Mouse (Mus musculus): ENCODE results near the gene Polr3gl.

Gene Polr3gl

GRCm38 (mm10) chr3:96557694-96558093 is 36.3 kb downstream of the Polr3gl start, which contains the start of gene Txnip:
Gene Txnip (plus strand): TSS chr3:96557957.
- in situ Hi-C loops (cut with MboI, MseI): no loop called here

DNA sequence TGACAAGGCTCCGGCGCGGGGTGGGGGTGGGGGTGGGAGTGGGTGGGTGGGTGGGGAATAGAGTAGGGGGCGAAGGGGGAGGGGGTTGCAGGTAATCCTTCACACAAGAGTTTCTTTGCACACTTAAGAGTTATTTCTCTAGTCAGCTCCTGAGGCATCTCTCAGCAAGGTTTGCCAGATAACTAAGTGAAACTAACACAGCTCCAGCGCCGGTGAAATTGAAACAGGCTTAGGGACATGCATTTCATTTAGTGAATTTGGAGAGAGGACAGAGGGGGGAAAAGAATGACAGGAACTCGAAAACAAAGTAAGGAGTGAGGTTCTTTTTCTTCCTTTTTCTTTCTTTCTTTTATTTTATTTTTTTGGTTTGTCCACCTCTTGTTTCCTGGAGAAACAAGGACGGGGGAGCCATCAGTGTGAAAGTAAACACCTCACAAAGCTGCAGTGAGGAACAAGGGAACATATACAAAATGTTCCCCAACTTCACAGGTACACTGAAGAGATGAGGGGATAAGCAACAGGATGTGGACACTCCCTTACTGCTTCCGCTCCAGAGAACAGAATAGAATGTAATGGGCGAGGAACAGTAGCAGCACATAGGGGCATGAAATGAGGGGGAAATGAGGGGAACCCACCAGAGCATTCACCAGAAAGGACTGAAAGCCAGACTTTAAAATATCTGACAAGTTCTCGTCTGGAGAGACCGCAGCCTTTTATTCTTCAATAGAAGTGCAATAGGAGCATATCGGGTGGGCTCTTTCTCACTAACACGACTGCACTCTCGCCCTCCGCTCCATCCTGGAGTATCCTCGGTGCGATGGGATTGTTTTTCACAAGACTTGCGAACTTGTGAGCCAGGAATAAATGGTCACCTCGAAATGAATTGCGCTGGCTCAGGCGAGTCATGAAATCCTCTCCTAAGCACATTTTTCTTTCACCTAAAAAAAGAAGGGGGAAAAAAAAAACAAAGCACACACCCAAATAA is 37.0 kb downstream of the Polr3gl start:
- in situ Hi-C loops (cut with MboI, MseI): no loop called here

- in situ Hi-C loops (cut with MboI, MseI): no loop called here
Observed at GRCm38 (mm10) chr3:96555999-96556614, 37.9 kb downstream of the Polr3gl start.

GRCm38 (mm10) chr3:96555041-96555596 is 38.9 kb downstream of the Polr3gl start:
- in situ Hi-C loops (cut with MboI, MseI): no loop called here

DNA sequence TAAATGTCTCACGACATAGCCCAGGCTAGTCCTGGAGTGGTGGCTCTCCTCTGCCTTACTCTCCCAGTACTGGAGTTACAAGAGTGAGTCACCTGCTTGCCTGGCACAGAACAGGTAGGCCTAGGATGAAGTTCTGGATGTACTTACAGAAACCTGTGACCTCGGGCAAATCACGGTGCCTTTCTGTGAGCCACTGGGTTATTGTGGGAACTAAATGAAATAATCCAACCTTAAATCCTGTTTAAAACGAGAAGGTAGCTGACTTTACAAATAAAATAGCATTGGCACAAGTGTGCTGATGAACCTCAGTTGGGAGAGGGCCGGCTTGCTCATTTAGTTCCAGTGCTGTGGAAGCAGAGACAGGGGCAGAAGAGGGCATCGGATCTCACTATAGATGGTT is 39.7 kb downstream of the Polr3gl start:
- in situ Hi-C loops (cut with MboI, MseI): no loop called here

GRCm38 (mm10) chr3:96553601-96554000 is 40.4 kb downstream of the Polr3gl start:
- in situ Hi-C loops (cut with MboI, MseI): no loop called here

GRCm38 (mm10) chr3:96551890-96552289 is 42.1 kb downstream of the Polr3gl start:
- in situ Hi-C loops (cut with MboI, MseI): no loop called here

- in situ Hi-C loops (cut with MboI, MseI): no loop called here
Observed at GRCm38 (mm10) chr3:96551203-96551602, 42.8 kb downstream of the Polr3gl start.

- in situ Hi-C loops (cut with MboI, MseI): no loop called here
Observed at GRCm38 (mm10) chr3:96549346-96549745, 44.6 kb downstream of the Polr3gl start.

- in situ Hi-C loops (cut with MboI, MseI): no loop called here
Observed at GRCm38 (mm10) chr3:96548824-96549223, 45.2 kb downstream of the Polr3gl start.

- in situ Hi-C loops (cut with MboI, MseI): no loop called here
Observed at GRCm38 (mm10) chr3:96547389-96547960, 46.5 kb downstream of the Polr3gl start.

DNA sequence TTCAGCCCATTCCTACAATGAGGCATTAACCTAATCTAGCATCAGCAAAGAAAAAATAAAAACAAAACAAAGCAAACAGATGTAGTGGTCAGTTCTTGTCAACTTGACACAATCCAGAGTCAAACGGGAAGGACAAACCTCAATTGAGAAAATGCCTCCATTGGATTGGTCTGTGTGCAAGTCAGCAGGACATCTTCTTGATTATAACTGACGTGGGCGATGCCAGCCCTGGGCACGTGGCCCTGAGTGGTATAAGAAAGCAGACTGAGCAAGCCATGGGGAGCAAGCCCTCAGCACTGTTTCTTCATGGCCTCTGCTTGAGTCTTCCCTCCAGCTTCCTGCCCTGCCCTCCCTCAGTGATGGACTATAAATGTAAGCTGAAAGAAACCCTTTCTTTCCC is 47.1 kb downstream of the Polr3gl start:
- in situ Hi-C loops (cut with MboI, MseI): no loop called here

DNA sequence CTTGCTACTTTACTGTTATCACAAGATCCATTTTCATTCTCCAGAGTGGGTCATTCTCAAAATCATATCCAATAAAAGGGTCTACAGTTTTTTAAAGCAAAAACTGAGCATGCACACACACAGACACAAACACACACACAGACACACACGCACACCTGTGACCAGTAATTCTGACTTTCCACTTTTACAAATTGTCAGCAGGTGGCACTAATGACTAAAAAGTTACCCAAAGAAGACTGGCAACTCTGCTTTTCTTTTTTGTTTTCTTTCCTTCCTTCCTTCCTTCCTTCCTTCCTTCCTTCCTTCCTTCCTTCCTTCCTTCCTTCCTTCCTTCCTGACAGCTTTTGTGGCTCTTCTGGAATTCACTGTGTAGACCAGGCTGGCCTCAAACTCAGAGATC is 48.4 kb downstream of the Polr3gl start:
- in situ Hi-C loops (cut with MboI, MseI): no loop called here

GRCm38 (mm10) chr3:96543345-96543744 is 50.6 kb downstream of the Polr3gl start:
- in situ Hi-C loops (cut with MboI, MseI): loop anchor here (5.0 kb wide), 1 partner anchor 39 kb away; no protein-coding TSS in a partner anchor

GRCm38 (mm10) chr3:96542554-96542953 is 51.4 kb downstream of the Polr3gl start:
- in situ Hi-C loops (cut with MboI, MseI): loop anchor here (5.0 kb wide), 1 partner anchor 40 kb away; no protein-coding TSS in a partner anchor

DNA sequence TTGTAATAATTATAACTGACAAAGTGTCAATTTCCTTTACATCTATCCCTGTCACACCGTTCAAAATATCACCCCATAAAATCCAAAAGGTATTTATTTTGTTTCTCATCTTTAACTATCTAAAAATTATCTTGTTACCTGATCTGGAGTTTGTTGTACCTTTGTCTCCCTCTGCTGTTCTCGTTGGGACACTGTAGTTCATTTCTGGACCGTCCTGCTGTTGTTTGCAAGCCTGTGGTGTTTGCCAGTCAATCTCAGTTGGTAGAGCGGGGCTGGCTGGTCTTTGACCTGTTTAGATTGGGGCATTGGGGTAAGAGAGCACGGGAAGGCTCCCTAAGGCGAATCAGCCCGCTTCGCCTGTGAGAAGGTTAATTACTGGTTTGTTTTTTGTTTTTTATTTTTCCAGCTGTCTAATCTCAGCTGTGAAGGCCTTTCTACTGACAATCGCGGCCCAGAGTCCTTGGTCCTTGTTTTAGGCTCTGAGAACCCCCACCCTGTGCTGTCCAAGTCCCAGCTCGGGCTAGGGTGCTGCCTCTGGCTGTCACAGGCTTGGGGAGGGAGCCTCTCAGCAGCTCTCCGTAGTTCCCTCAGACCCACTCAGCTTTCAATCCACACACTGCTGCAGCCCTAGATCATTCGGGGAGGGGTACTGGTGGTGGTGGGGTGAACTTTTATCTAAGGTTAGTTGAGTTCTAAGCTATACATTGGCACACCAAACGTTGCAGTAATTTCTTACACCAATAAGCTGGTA is 52.5 kb downstream of the Polr3gl start:
- in situ Hi-C loops (cut with MboI, MseI): loop anchor here (5.0 kb wide), 1 partner anchor 41 kb away; no protein-coding TSS in a partner anchor

DNA sequence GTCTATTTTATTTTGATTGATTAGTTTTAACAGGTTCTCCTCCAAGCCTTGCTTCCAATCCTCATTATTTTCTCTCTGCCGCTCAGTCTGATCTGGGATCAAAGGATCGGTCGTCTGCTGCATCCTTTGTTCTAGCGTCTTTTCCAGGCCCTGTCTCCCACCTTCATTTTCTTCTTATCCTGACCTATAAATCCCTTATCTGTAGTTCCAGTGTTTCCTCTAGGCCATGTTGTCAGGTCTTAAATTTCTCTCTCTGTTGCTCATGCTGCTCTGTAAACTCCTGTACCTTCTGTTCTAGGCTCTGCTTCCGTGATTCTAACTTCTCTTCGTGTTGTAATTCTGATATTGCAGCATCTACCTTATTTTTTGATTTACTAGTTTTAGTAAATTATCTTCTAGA is 53.2 kb downstream of the Polr3gl start:
- in situ Hi-C loops (cut with MboI, MseI): loop anchor here (5.0 kb wide), 1 partner anchor 42 kb away; no protein-coding TSS in a partner anchor

- in situ Hi-C loops (cut with MboI, MseI): no loop called here
Observed at GRCm38 (mm10) chr3:96539316-96539715, 54.7 kb downstream of the Polr3gl start.

- in situ Hi-C loops (cut with MboI, MseI): loop anchor here (5.0 kb wide), 1 partner anchor 123 kb away; no protein-coding TSS in a partner anchor
Observed at GRCm38 (mm10) chr3:96534300-96534699, 59.7 kb downstream of the Polr3gl start.

- in situ Hi-C loops (cut with MboI, MseI): loop anchor here (5.0 kb wide), 1 partner anchor 125 kb away; no protein-coding TSS in a partner anchor
Observed at GRCm38 (mm10) chr3:96532050-96532449, 61.9 kb downstream of the Polr3gl start.

DNA sequence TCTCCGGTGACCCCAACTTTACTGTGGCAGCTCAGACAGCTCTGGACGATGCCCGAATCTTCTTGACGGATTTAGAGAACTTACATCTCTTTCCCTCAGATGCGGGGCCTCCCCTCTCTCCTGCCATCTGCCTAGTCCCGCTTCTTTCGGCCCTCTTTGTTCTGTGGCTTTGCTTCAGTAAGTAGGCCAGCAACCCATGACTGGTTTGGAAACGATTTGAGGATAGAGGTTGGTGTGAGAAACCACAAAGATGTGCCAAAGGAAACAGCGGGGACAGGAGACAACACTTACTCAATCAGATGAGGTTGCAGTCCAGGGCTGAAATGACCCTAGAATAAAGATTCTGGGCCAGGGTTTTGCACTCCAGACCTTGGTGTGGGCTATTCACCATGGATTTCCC is 65.5 kb downstream of the Polr3gl start:
- in situ Hi-C loops (cut with MboI, MseI): no loop called here
